Mouse (Mus musculus) forebrain, embryonic 12.5 days (tissue): ENCODE measurements around the gene Cntfr. TPM values are rescaled to one million over a fixed set of nuclear protein-coding genes. Genes with fewer than 3 reads are reported as not detected.
"Not testable (repeated sequence)": the region's sequence is repeated elsewhere in the genome, so short reads cannot be mapped to it uniquely, and the experiment has no call there.

ENCODE experiments used
- ATAC-seq: fragments of 200-750 bp; cut with Nextera tagmentation; 2 replicates; pipeline ENCODE4 v1.8.0; 2017; ENCODE audit warnings: moderate TSS enrichment; ENCODE audit not compliant: low FRiP score
- H3K27ac ChIP-seq: fragments of 300-500 bp; sonication (generic); 2 replicates; pipeline ENCODE4 v1.5.1; 2016; ENCODE audit warnings: mild to moderate bottlenecking
- H3K27me3 ChIP-seq: fragments of 300-500 bp; sonication (generic); 2 replicates; pipeline ENCODE4 v1.6.1; 2016; ENCODE audit warnings: mild to moderate bottlenecking
- H3K36me3 ChIP-seq: fragments of 300-500 bp; sonication (generic); replicated peaks from 2 replicates; pipeline ENCODE4 v1.6.1; 2016; ENCODE audit warnings: mild to moderate bottlenecking
- H3K4me1 ChIP-seq: fragments of 300-500 bp; sonication (generic); 2 replicates; pipeline ENCODE4 v1.6.1; 2016
- H3K4me2 ChIP-seq: fragments of 300-500 bp; sonication (generic); 2 replicates; pipeline ENCODE4 v1.6.1; 2016; ENCODE audit warnings: mild to moderate bottlenecking, moderate library complexity
- H3K4me3 ChIP-seq: fragments of 300-500 bp; sonication (generic); replicated peaks from 2 replicates; pipeline ENCODE4 v1.5.1; 2016; ENCODE audit warnings: mild to moderate bottlenecking
- H3K9ac ChIP-seq: fragments of 300-500 bp; sonication (generic); 2 replicates; pipeline ENCODE4 v1.6.1; 2016; ENCODE audit warnings: mild to moderate bottlenecking
- H3K9me3 ChIP-seq: fragments of 300-500 bp; sonication (generic); 2 replicates; pipeline ENCODE4 v1.6.1; 2016
- WGBS: fragments of 180-500 bp; shearing (Covaris S2); methylation state at CpG from one replicate; pipeline ENCODE4 v1.1.7; 2016; 5-methylcytosine and 5-hydroxymethylcytosine counted together
- polyA plus RNA-seq: library from polyadenylated mRNA; unstranded; fragments of >200 nt; fragmentation: Nextera tagmentation; extraction: Ambion mirVana; gene quantifications from 2 replicates; pipeline ENCODE4 v1.2.1, GENCODE M21; 2016

The Cntfr gene
- polyA plus RNA-seq = 21.9 and 28.3 TPM in 2 replicates

DNA sequence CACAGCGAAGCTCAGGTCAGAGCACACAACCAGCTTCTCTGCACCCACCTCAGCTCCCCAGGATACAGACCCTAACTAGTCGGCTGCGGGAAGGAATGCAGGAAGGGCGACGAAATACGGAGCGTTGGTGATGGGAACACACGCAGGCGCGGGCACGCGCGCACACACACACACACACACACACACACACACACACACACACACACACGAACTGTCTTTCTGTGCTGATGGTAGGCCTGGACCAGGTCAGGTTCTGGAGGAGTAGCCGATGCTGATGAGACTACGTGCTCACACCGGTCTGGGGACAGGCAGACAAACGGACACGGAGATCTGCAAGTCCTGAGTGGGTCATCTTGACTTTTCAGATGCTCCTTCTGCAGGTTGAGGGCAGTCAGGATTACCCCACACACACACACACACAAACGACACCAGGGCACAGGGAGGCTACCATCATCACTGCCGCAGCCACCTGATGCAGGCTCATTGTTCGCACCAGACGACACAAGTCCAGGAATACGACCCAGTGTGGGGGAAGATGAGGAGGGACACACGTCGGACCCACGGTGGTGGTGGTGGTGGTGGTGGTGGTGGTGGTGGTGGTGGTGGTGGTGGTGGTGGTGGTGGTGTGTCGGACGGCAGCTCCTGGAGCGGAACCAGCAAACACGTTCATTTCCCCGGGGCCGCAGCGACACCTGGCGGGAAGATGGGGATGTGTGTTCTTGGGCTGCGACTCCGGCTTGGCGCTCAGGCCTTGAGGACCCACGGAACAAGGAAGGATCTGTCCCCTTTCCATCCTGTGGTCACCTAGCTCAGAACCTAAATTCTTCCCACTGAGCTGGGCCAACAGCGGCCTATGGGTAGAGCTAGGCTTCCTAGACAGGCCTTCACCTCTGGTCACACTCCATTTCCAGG, at the start of gene Cntfr:
Gene Cntfr (minus strand): TSS at position 160 of the 912 bp plus-strand sequence.
- H3K36me3 ChIP-seq, H3K4me1 ChIP-seq, H3K27ac ChIP-seq, H3K27me3 ChIP-seq, H3K4me3 ChIP-seq, H3K9me3 ChIP-seq, ATAC-seq, H3K9ac ChIP-seq: not testable (repeated sequence)
- 14% methylated on average over 29 of the region's 40 CpGs for WGBS
- peak within 1 kb of the TSS; percentile 47 for H3K4me2 ChIP-seq

DNA sequence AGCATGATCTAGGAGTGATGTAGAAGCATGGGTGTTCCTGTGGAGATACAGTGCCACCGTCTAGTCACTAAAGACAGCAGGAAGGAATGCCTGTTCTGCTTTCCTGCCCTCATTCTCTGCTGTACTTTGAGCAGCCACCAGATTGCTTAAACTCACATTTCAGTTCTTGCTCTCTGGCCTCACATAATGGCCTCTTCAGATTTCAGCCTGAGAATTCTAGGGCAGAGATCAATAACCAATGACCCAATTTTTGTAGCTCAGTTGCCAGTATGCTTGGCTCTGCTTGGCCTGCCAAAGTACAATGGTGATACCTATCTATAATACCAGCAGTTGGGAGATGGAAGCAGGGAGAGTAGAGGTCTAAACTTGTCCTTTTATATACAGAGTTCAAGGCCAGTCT, 48.1 kb upstream of the Cntfr start:
- no peak for ATAC-seq
- Histone ChIP-seq H3K4me2 (no peak overlapping the region), H3K36me3 (no peaks in the 10 kb centered on the region), H3K9me3 (peaks cover 17% of the 10 kb centered on the region), H3K4me1 (peaks cover 13% of the 10 kb centered on the region), H3K27ac (no peak overlapping the region), H3K9ac (no peak overlapping the region), H3K27me3 (no peaks in the 10 kb centered on the region), H3K4me3 (no peak overlapping the region)
- WGBS = 93% methylated on average over 1 of the region's 1 CpGs

DNA sequence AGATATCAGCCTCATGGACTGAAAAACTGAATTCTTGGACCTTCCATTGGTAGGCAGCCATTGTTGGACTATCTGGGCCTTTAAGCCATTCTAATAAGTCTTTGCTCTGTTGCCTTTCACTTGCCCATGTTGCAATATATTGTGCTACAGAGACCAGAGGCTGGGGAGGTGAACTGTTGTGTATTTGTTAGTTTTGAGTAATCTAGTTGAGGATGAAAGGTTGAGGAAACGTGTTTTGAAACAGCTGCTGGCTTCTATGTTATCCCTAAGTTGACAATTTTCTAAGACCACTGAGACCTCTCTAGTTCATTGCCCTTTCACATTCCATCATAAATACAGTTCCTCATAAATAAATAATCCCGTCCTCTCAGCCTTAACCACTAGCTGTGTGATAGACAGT, 47.2 kb upstream of the Cntfr start:
- Histone ChIP-seq H3K9ac (no peak overlapping the region), H3K4me2 (no peak overlapping the region), H3K9me3 (peaks cover 17% of the 10 kb centered on the region), H3K27ac (no peak overlapping the region), H3K36me3 (peaks cover 2% of the 10 kb centered on the region), H3K27me3 (no peaks in the 10 kb centered on the region), H3K4me3 (no peak overlapping the region), H3K4me1 (peaks cover 21% of the 10 kb centered on the region)
- ATAC-seq = no peak
- WGBS = 75% methylated on average over 2 of the region's 2 CpGs

DNA sequence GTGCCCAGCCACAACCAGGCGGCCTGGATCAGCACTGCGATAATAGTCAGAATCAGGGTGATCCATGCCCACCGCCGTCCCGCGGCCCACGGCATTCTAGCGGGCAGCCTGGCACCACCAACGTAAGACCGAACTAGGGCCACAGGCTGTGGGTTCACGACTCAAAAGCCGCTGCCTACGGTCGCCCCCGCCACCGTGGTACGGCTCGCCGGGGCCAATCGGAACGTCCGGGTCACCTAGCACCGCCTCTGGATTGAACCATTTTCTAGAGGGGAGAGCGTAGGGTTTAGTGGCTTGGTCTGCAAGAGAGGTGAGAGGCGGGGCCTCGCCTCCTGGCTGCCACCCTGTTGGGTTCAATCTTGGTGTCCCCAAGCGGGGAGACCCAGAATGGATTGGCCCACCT, 44.3 kb upstream of the Cntfr start:
- peak overlapping the region; percentile 79 for H3K9ac ChIP-seq
- under 1% methylated on average over 27 of the region's 27 CpGs for WGBS
- peak overlapping the region; percentile 73 for H3K4me3 ChIP-seq
- H3K27me3 ChIP-seq = no peaks in the 10 kb centered on the region
- peaks cover 12% of the 10 kb centered on the region for H3K36me3 ChIP-seq
- peak; percentile 96 for ATAC-seq
- H3K4me1 ChIP-seq = peaks cover 27% of the 10 kb centered on the region
- peak overlapping the region; percentile 91 for H3K4me2 ChIP-seq
- peaks cover 8% of the 10 kb centered on the region for H3K9me3 ChIP-seq
- H3K27ac ChIP-seq = peak overlapping the region; percentile 84

DNA sequence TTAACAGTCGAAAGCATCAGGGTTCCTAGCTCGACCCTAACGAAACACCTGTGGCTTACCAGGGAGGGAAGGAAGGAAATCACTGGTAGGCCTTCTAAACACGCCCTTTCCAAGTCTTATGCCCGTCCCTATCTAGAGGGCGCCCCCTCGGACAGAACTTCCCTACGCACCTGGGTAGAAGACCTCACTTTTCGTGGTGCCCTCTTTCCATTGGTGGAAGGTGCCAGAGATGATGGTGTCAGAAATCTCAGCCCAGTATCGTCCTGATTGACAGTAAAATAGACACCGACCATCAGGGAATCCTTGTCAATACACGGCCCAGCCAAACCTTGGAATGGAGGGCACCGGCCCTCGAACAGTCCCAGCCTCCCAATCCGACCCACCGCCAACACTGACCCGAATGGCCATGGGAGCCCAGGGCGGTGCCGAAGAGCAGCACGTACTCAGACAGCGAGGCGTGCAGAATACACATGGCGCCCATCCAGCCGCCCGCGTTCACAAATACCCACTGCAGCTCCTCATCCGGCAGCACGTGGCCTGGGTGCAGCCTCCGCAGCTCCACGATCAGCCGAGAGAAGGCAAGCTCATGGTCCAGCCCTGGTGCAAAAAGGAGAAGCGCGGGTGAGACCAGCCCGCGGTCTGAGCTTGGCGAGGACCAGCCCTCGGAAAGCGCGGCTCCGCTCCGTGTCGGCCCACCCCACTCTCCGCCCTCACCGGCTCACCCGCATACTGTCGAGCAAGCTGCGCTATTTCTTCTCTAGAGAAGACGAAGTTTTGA, 43.7 kb upstream of the Cntfr start:
- ATAC-seq = peak; percentile 77
- H3K4me1 ChIP-seq = peaks cover 27% of the 10 kb centered on the region
- peak overlapping the region; percentile 73 for H3K4me3 ChIP-seq
- H3K27ac ChIP-seq = peak overlapping the region; percentile 84
- under 1% methylated on average over 48 of the region's 48 CpGs for WGBS
- no peaks in the 10 kb centered on the region for H3K27me3 ChIP-seq
- peak overlapping the region; percentile 91 for H3K4me2 ChIP-seq
- H3K9ac ChIP-seq = peak overlapping the region; percentile 79
- peaks cover 2% of the 10 kb centered on the region; the same call in 1 of the 2 replicates for H3K9me3 ChIP-seq
- peaks cover 12% of the 10 kb centered on the region for H3K36me3 ChIP-seq

DNA sequence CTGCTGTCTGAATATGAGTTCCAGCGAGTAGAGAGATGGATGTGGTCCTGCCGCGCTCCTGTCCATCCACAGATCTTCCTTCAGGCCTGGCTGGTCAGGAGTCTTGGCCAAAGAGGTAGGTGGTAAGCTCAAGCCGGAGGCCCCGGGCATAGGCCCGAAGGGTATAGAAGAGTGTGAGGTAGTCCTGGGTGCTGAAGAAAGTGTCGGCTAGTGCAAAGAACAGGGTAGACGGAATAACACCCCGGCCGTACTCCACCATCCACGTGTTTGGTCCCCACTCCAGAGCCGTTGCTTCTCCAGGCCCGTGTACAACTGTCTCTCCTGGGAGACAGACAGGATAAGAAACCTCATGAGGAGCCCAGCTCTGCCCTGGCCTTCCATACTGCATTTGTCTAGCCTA, 42.4 kb upstream of the Cntfr start:
- H3K4me3 ChIP-seq = no peak overlapping the region

DNA sequence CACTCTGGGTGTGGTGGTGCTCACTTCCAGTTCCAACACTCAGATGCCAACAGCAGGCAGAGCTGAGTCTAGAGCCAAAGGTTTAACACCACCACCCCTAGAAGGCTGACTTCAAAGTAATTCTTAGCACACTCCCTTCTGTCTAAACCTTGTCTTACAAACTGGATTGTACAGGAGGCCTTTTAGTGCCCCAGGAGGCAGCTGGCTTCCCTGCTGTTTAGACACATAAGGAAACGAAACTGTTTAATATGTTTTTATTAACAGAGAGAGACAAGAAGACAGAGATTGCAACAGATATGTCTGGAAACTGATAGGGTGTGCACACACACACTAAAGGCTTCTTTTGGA, 41.3 kb upstream of the Cntfr start:
- ATAC-seq = no peak
- H3K9ac ChIP-seq = no peak overlapping the region
- no peak overlapping the region for H3K4me3 ChIP-seq
- no peak overlapping the region for H3K4me2 ChIP-seq
- H3K9me3 ChIP-seq = no peaks in the 10 kb centered on the region
- WGBS = 53% methylated on average over 1 of the region's 1 CpGs
- H3K36me3 ChIP-seq = peaks cover 12% of the 10 kb centered on the region
- peaks cover 27% of the 10 kb centered on the region for H3K4me1 ChIP-seq
- no peak overlapping the region for H3K27ac ChIP-seq
- peaks cover 10% of the 10 kb centered on the region for H3K27me3 ChIP-seq

More for the DNA sequence above, 42.4 kb upstream of the Cntfr start:
- Histone ChIP-seq H3K4me1 (peaks cover 27% of the 10 kb centered on the region), H3K36me3 (peaks cover 12% of the 10 kb centered on the region), H3K27ac (no peak overlapping the region), H3K9ac (no peak overlapping the region), H3K4me2 (no peak overlapping the region; the same call in 1 of the 2 replicates), H3K9me3 (no peaks in the 10 kb centered on the region), H3K27me3 (no peaks in the 10 kb centered on the region)
- no peak for ATAC-seq
- WGBS = 92% methylated on average over 13 of the region's 13 CpGs

DNA sequence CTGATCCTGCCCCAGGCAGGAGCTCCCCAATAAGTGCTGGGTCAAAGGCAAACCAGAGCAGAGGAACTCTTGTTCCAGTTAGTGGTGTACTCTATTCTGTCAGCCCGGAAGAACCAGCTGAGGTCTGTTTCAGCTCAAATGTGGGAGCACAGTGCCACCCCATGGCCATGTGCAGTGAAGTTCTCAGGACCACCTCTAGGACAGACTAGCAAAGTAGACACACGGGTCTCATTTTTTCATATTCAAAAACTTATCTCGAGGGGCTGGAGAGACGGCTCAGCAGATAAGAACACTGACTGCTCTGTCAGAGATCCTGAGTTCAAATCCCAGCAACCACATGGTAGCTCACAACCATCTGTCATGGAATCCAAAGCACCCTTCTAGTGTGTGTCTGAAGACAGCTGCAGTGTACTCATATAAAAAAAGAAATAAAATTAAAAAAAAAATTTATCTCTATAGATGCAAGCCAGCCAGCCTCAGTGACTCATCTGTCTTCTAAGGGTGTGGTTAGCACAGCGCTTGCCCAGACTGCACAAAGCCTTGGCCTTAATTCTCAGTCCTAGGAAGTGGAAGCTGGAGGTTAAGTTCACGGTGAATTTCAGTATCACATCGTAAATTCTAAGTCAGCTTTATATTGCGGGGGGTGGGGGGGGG, 40.8 kb upstream of the Cntfr start:
- no peak overlapping the region for H3K27ac ChIP-seq
- no peak overlapping the region for H3K9ac ChIP-seq
- whole genome bisulfite sequencing = 53% methylated on average over 8 of the region's 8 CpGs
- no peaks in the 10 kb centered on the region for H3K9me3 ChIP-seq
- peaks cover 15% of the 10 kb centered on the region for H3K27me3 ChIP-seq
- H3K4me3 ChIP-seq = no peak overlapping the region
- peaks cover 12% of the 10 kb centered on the region for H3K36me3 ChIP-seq
- H3K4me2 ChIP-seq = no peak overlapping the region
- peaks cover 27% of the 10 kb centered on the region for H3K4me1 ChIP-seq
- peak; percentile 54 for ATAC-seq

DNA sequence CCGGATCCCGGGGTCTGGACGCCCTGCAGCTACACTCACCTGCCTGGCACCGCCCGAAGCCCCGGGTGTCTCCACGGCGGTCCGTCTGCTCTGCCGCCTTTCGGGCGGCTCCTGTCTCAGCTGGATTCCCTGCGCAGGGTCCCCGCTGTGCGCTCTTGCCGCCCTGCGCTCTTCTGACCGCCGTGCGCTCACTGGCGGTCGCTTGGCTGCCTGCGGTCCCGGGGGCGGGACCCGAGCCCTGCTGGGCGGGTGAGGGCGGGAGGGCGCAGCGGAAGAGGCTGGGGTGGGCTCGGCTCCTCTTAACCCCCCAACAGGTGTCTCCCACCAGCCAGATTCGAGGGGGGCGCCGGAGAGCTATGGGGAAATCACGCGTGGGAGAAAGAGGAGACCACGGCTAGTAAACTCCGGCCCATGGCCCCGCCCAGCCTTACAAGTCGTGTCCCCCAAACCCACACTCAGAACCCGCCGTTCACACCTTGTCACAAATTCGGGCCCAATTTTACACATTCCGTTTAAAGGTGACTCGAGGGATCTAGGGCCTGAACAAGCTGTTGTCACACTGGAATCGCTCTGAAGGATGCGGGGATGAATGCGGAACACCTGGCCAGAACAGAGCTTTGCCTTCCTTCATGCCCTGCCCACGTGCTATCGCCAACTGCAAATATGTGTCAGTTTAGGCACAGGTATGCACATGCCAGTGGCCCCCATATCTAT, 34.3 kb upstream of the Cntfr start, which contains the start of gene Arid3c:
Gene Arid3c (minus strand): TSS at position 91 of the 714 bp plus-strand sequence.
- Histone ChIP-seq H3K27ac (no peak within 1 kb of the TSS), H3K9me3 (no peaks in the 10 kb centered on the region), H3K9ac (peak within 1 kb of the TSS; percentile 40; the same call in 1 of the 2 replicates), H3K36me3 (no peaks in the 10 kb centered on the region), H3K4me1 (peaks cover 26% of the 10 kb centered on the region), H3K27me3 (peaks cover 75% of the 10 kb centered on the region), H3K4me2 (peak within 1 kb of the TSS; percentile 70), H3K4me3 (peak within 1 kb of the TSS; percentile 43)
- no peak for ATAC-seq
- WGBS = 2% methylated on average over 50 of the region's 50 CpGs

DNA sequence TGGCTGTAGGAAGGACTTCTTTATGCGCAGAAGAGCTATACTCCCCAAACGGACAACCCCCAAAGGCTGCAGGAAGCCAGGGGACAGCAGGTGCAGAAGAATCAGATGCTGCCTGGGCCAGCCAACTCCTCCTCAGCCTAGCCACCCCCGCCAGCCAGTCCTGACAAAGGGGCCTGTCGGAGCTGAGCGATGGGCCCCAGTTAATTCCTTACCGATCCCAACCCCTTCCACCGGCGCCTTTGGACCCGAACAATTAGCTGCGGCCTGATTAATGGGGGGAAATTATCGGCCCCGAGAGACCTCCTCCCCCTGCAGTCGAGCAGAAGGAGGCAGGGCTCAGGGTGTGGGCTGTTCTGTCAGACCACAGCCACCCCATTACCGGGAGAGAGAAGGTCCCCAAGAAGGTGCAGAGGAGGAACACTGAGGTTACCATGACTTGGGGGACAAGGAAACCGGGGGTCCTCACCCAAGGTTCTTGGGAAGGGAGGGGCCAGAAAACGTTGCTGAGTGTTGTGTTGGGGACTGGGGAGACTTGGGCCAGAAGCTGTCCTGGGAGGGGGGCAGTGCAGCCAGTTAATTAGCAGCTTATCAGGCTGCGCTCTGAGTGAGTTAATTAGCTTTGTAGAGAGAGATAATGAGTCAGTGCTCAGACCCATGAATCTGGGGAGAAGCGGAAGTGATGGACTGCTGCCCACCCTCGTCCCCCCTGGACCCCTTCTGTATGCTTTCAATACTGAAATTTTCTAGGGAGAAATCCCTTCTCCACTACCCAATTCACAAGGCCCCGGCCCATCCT, 30.1 kb upstream of the Cntfr start:
- Histone ChIP-seq H3K9ac (peak overlapping the region; percentile 29; the same call in 1 of the 2 replicates), H3K27me3 (peaks cover 81% of the 10 kb centered on the region), H3K36me3 (no peaks in the 10 kb centered on the region), H3K9me3 (no peaks in the 10 kb centered on the region), H3K4me2 (peak overlapping the region; percentile 47), H3K4me1 (peaks cover 46% of the 10 kb centered on the region), H3K4me3 (0 out of 2 replicates have a peak overlapping the region, but pooled peaks have one; percentile 3), H3K27ac (peak overlapping the region; percentile 57)
- 3% methylated on average over 20 of the region's 20 CpGs for WGBS
- ATAC-seq = peak; percentile 41; the same call in 1 of the 2 replicates

DNA sequence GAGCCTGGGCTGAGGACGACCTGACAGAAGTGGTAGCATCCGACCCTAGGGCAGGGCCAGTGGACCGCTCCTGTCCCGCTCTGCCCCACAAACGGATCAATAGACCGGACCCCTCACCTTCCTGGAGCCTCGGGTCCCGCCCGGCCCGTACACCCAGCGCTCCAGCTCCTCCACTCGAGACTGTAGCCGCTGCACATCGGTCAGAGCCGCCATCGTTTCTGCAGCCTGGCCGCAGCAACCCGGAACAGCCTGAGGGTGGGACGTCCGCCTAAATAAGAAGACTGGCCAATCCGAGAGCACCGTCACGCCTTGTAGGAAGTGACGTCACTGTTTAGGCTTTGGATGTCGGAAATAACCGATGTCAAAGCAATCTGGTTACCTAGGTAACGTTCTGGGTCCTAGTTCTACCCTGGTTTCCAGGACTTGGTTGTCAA, 26.0 kb upstream of the Cntfr start, which contains the start of gene Dctn3:
Gene Dctn3 (minus strand): TSS at position 253 of the 434 bp plus-strand sequence.
- H3K27me3 ChIP-seq = peaks cover 43% of the 10 kb centered on the region
- peak within 1 kb of the TSS; percentile 64 for H3K4me3 ChIP-seq
- ATAC-seq = peak; percentile 93
- peak within 1 kb of the TSS; percentile 88 for H3K4me2 ChIP-seq
- no peaks in the 10 kb centered on the region for H3K9me3 ChIP-seq
- WGBS = under 1% methylated on average over 27 of the region's 27 CpGs
- peak within 1 kb of the TSS; percentile 74 for H3K9ac ChIP-seq
- H3K36me3 ChIP-seq = peaks cover 28% of the 10 kb centered on the region
- H3K27ac ChIP-seq = peak within 1 kb of the TSS; percentile 0; the same call in 1 of the 2 replicates
- peaks cover 42% of the 10 kb centered on the region for H3K4me1 ChIP-seq
